Mouse (Mus musculus): ENCODE measurements around the gene Hk1.
A peak's percentile ranks its signal among the peaks of the same experiment; 100 is the strongest.

The Hk1 gene

DNA sequence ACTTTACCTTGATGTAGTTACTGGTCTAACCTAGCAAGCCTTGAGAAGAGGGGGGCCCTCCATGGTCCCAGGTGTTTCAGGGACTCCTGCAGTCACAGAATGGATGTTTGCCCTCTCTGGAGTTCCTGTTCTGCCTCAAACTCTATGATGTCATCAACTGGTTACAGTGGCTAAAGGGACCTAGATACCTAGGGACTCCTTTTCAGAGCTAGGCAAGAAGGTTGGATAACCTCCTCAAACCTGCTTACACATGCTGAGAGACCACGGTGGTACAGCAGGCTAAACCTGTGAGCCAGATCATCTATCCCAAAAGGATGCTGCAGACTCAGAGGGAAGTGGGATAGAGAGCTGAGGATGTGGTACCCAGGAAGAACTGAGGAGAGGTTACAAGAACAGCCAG lies at the start of gene Hk1:
TSS of gene Hk1 (minus strand) at position 101 of the 400 bp plus-strand sequence.
- DNase-seq (ENCODE audit: low spot score in 2 of 2), result no peak

DNA sequence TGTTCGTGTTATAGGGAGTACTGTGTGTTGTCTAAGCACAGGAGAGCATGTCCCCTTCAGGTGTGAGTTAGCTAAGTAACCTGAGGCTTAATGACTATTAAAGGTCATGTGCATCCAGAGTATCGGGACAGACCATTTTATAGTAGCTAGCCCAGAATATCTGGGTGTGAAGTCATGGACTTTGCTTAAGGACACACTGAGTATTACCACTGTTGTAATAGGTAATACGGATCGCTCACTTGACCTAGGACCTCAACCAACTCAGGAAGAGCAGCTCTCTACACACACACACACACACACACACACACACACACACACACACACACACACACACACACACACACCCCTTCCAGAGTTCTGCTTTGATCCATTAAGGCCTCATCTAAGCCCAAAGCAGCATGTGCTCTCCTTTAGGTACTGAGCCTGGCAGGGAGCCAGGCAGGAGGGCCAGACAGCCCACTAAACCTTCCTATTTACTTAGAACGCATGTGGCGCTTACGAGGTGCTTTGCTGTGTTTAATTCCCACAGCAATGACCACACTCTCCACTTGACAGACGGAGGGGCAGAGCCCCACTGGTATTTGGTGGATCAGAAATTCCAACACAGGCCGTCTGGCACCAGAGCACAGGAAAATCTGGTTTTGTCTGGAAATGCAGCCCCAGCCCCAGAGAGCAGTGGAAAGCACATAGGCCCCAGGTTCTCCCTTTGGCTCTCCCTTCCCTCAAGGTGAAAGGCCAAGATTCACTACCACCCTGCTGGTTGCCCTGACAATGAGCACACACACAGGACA lies 45.6 kb upstream of the Hk1 start:
- DNase-seq (ENCODE audit: low spot score in 2 of 2), result no peak

DNA sequence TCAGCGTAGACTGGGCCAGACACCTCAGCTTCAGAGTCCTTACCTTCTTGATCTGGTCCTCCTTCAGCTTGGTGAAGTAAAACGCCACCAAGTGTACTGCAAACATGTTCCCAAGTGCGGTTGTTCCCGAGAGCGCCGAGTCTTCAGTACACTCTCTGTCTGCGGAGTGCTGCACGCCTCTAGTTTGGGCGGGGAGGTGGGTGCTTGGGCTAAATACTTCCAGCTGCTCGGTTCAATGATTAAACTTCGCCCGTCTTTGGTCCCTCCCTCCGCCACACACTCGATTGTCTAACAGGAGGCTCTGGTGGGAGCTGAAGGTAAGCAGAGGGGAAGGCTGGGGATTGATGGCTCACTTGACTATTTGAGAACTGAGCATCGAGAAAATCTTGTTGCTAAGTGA lies 42.5 kb upstream of the Hk1 start, which contains the start of gene Hkdc1:
TSS of gene Hkdc1 (minus strand) at position 237 of the 400 bp plus-strand sequence.
- DNase-seq (ENCODE audit: low spot score in 2 of 2), result no peak

DNA sequence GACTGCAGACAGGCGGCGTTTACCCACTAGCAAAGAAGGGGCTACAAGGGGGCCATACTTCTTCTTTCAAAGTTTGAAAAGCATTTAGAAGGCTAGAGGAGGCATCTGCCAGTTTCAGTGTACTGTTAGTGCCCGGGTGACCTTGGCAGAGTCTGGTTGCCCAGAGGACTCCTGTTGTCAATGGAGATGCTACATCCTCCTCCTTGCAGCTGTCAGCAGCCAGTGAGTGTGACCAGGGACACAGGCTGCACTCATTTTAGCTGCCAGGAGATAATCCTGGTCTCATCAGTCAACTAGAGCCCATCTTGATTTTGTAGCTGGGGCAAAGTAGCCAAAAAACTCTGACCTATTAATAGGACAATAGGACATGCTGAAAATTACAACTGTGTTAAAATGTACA lies 41.4 kb upstream of the Hk1 start:
- DNase-seq (ENCODE audit: low spot score in 2 of 2), result no peak

DNA sequence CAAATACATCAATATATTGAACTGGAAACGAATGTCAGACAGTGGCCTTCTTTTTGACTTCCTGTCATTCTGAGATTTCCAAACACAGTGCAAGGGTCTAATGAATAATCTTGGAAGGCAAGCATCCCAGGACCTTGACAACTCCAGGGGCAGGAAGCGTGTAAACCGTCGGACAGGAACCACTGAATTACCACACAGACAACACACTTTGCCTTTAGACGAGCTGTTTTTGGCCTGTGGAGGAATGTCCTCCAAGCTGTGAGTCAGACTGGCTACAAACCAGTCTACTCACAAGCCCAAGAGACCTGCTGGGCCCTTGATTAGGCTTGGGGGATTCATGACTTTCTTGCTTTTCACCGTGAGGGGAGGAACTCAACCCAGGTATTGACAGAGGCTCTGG lies 40.7 kb upstream of the Hk1 start:
- DNase-seq (ENCODE audit: low spot score in 2 of 2), result no peak

DNA sequence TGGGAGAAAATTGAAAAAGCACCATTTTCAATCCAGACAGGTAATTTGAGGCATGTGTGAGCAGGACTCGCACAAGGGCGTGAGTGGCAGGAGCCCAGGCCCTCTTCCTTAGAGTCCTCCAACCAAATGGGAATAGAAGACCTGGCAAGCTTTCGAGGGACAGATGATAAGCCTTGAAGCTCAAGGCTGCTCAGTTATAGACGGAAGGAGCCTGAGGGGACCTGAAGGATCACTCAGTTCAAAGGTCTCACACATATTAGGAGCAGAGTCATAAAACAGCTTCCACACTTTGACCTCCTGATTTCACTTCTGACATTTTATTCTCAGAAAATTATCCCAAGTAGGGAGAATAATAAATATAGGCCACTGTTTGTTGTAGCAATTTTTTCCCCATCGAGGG lies 39.7 kb upstream of the Hk1 start:
- no peak for DNase-seq (ENCODE audit: low spot score in 2 of 2)

DNA sequence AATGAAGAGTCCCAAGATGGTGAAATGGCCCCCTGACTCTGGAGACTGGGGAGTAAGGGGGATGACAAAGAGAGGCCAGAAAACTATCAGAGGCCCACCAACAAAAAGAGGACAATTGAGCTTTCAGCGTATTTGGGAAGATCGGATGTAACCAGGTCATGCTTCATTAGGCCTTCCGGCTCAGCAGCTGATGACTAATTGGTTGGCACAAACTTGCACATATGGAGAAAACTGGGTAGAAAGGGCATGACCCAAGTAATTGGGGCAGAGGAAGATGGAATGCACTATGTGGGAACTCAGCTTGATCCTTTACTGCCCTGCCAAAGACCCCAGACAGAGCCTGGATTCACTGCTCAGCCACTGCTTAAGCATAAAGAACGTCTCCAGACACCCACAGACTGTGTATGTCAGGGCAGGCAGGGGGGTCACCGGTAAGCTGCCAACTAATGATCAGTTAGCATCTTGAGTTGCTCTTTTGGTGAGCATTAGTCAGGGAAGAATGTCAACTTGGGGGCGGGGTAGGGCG lies 39.2 kb upstream of the Hk1 start:
- no peak for DNase-seq (ENCODE audit: low spot score in 2 of 2)

DNA sequence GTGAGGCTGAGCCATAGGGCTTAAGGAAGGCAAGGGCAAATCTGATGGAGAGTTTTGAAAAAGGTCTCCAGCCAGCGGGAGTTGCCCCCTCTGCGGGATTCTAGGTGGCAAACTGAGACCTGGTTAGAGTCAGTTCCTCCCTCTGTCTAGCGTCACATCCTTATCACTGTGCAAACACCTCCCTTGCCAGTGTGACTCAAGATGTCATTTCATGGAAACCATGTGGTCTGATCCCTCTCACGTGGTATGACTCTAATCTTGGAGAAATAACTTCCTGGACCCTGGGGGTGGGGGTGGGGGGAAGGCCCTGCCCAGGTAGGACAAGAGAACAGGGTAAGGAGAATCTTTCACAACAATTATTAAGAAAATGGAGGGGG lies 33.9 kb upstream of the Hk1 start:
- no peak for DNase-seq (ENCODE audit: low spot score in 2 of 2)

DNA sequence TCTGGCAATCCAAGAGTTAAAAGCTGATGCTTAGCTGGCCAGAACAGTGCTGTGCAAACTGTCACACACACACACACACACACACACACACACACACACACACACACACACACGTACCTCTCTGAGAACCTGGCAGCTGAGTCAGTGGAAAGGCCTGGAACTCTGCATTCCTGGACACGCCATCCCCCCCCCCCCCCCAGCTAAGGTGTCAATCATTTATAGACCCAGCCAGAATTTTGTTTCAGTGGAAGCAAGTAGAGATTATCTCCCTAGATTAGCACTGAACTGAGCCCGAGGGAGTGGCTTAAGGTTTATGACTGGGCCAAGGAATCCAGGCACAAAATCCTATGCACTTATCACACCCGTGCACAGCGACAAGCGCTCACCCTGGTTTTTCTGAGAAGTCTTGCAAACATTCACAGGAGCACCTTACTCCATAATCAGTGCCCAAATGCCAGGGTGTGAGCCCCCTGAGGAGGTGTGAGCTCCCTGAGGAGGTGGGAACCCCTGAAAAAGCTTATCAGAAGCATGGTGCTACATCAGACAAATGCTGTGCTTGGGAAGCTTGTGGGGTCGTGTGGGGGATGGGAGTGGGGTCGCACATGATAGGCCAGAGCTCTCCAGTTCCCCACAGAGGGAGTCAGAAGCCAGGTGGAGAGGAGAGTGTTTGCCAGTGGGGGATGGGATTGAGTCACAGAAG lies 33.3 kb upstream of the Hk1 start:
- no peak for DNase-seq (ENCODE audit: low spot score in 2 of 2)

DNA sequence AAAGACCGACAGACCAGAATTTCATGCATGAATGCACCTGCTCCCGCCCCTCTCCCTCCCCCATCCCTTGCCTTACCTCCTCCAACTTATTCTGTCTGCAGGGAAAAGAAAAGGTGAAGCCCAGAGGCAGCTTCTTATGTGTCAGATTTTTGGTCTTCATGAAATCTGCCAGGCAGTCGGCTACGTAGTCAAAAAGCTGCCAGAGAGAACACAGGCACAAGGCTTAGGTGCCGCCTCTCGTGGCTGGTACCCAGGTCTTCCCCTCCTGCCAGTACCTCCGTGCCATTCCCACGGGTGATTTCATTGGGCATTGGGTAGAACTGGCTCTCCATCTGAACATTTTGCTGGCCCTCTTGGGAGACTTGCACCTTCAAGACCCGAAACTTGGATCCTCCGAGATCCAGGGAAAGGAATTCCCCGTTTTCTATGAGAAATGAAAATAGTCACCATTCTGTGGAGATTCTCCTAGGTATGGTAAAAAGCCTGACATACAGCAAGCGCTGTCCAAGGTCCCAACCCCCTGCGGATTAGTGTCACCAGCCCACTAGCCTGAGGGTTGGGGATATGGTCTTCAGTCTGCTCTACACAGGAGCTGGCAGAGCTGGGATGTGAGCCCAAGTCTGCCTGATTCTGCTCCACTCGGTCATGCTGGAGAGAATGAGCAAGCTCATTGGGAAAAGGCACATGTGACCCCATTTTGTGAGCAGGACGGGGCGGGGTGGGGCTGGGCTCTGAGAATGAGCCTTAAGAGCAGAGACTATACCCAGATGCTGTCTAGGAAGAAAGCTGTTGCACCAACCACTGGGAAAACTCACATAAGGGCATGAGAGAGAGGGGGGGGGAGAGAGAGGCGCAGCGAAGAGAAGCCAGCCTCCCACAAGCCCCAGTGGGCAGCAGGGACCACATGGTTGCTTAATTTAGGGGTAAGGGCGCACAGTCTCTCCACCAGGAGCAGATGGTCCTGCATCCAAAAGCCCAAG lies 32.0 kb upstream of the Hk1 start:
- DNase-seq (ENCODE audit: low spot score in 2 of 2), result no peak

DNA sequence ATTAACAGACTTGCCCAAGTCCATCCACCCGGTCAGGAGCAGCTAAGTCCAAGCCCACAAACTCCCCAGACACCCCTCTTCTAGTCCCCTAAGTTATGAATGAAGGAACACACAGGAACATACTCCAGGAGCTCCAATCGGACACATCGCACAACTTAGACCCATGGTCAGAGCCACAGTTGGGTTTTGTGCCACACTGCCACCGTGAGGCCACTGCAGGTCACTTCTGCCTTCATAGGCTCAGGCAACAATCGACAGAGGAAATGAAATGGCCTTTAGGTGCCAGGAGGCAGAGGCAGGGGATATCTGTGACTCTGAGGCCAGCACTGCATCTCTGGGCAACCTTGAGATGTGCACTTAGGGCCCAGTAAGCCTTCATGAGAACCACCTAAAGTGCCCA lies 31.2 kb upstream of the Hk1 start:
- DNase-seq (ENCODE audit: low spot score in 2 of 2), result peak; percentile 31 to 74

DNA sequence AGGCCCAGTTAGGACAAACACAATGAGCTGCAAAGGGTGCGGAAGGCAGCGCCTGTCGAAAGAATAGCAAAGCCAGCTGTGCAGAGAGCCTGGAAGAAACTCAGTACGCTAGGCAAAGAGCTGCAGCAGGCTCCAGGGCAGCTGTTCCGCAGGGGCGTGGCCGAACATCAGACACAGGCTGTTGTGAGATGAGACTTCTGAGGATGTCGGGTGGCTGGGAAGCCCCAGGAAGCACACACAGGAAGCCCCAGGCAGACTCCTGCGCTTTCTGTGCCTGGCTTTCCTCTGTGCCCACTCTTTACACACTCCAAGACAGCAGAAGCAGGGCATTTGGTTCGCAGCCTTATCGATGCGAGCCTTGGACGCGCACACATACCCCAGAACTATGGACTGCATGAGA lies 25.2 kb upstream of the Hk1 start:
- DNase-seq (ENCODE audit: low spot score in 2 of 2), result no peak

DNA sequence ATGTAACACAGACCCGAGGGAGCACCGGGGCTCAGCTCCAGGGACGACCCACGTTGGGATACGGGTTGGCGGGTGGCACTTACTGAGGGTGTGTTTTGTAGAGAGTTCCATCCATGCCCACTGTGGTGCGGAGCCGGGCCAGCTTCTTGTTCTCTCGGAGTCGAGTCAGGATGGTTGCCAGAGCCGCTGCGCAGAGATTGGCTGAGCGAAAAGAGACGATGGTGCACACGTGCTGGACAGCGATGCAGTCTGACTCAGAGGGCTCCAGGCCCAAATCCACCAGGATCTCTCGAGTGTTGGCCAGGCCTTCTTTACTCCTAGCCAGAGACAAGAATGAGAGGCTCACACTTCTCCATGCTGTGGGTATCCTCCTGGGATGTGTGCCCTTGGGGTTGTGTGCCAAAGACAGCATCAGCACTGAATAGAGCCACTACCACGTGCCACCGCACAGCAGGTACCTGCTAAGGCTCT lies 22.0 kb upstream of the Hk1 start:
- no peak for DNase-seq (ENCODE audit: low spot score in 2 of 2)

DNA sequence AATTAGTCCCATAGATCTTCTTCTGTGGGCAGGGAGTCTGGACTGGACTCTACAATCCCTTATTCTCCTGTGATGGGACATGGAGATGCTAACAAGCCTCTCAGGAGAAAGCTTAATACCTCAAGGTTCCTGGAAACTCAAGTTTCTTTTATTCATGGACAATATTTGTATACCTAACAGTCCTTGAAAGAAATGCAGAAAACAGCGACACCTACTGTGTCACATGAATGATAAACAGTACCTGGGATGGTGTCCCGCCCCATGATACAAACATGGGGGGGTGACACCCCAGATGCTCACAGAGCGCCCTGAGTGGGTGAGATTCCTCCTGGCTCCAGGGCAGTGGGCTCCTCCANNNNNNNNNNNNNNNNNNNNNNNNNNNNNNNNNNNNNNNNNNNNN lies 3.3 kb upstream of the Hk1 start:
- no peak for DNase-seq (ENCODE audit: low spot score in 2 of 2)

DNA sequence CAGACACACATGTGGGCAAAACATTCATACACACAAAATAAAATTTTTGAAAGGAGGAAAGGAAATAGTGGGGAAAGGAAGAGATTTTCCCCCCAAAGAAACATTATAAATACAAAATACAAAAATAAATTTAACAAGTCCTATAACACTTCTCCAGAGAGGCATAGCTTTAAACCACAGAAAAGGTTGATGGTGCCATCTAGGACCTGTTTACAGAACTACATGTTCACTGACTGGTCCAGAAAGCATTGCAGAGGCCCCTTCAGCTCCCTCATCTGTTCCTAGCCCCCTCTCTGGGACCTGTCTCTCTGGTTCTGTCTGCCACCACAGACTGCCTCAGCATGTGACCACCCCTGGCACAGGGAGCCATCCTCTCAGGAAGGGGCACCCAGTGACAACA lies 1.2 kb upstream of the Hk1 start:
- DNase-seq (ENCODE audit: low spot score in 2 of 2), result no peak

DNA sequence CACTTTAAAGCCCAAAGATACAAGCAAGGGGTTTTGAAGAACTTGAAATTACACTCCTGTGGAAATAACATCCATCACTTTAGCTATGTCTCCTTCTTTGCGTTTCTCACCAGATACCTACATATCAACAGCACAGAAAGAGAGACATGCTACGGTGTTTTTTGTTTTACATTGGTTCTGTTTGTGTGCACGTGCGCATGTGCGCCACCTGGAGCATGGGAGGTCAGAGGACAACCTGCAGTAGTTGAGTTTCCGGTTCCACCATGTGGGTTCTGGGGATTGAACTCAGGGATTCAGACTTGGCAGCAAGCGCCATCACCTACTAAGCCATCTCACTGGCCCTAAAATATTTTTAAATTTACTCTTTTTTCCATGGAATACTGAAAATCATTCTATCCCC lies 20.9 kb downstream of the Hk1 start:
- DNase-seq (ENCODE audit: low spot score in 2 of 2), result peak in 1 of 2 experiments; percentile 39

DNA sequence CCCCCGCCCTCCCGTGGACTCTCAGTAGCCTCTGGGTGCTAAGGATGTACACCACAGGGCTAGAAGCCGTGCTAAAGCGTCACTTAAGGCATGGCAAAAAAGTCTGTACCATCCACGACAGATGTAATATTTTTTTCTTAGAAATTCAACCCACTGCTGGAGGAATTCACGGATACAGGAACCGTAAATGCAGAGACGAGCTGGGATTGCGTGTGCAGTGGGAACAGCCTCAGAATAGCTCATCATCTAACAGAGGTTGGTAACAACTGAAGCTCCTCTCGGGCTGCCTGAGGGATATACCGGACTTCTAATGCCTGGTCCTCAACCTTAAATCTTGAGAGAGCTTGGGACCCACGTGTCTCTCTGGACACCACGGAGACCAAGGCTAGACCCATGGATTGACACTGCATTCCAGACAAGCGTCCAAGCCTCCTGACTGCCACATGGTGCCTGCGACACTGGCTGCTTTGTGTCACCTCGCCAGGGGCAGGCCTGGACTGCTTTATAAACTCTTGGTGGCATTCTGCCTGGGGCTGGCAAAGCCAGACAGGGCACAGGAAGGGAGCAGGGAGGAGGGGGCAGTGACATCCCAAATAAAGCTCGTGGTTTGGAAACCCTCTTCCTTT lies 23.5 kb downstream of the Hk1 start:
- no peak for DNase-seq (ENCODE audit: low spot score in 2 of 2)

DNA sequence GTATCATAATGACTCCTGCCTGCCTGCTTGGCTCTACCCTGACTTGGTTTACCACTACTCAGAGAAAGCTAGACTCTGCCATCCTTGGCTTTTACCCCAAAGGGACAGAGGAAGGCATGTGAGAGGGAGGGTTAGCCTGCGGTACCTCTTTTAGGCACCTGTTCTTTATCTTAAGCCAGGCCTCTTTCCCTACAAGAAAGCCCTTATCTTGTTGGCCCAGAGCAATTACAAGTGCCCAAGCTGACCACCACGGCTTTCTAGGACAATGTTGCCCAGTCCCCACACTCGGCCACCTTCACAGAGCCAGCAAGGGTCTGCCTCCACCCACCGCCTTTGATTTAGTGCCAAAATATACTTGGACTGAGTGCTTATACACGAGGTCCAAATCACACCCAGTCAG lies 34.6 kb downstream of the Hk1 start:
- DNase-seq (ENCODE audit: low spot score in 2 of 2), result no peak

DNA sequence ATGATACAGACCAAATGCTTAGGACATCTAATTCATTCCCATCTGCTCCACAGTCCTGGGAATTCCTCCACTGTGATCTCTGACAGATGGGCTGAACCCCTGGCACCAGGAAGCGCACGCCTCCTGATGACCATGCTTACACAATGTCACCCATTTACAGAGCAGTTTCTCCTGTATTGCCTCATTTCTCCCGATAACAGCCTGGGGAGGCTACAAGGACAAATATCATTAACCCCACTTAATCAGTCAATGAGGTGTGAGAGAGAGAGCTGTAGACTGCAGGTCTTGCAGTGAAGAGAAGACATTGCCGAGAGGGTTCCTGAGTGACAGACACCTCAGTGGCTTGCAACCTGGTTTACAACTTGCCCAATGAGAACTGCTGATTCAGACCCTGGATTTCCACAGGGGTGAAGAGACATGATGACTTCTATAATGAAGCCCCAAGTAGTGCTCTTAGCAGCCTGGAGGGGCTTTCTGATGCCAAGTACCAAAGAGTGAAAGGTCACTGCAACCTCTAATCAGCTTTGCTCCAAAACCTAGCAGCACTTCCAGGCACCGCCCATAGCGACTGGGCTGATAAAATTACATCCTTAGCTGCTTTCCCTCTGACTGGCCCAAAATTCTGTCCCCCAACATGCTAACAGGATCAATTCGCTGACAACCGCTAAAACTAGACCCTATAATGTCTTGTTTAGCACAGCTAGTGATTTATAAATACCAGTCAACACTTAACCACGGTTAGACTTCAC lies 35.5 kb downstream of the Hk1 start:
- peak in 1 of 2 experiments; percentile 49 for DNase-seq (ENCODE audit: low spot score in 2 of 2)

DNA sequence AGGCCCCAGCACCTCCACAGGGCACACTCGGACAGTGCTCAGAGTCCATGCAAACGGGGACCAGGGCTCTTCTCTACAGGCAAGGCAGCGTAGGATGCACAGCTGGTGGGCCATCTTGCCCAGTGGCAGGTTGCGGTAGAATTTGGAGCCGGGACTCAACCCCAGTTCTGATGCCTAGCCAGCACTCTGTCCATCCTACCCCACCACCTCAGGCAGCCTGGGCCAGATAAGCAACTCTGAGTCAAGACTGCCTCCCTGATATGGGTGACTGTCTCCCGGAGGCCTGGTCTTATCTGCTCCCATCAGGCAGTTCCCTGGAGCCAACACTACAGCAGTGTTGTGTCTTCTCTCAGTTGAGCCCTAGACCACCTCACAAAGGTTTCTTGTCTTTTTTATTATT lies 37.2 kb downstream of the Hk1 start:
- peak; percentile 64 to 66 for DNase-seq (ENCODE audit: low spot score in 2 of 2)

DNA sequence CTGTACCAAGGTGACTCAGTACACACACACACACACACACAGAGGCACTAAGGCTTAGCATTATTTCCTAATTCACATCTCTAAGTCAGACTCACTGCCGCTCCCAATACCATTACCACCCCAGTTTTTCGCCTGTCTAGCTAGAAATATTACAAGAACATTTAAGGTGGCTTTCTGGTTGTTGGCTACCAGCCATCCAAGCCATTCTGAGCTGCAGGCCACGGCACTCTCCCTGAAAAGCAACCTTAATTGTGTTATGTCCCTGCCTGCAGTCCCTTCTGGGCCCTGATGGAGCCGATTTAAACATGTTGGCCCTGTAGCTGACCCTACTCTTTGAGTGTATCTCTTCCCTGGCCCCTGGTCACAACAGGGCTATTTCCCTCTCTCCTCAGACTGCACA lies 37.8 kb downstream of the Hk1 start:
- DNase-seq (ENCODE audit: low spot score in 2 of 2), result no peak

Measured in spleen, postnatal 10 days (tissue).